Mouse (Mus musculus) kidney, adult 2 months (tissue): Measurements from ENCODE around the gene Eif4e1b.

Source experiments
- CTCF ChIP-seq: fragments of 200-500 bp; conservative IDR thresholded peaks from 2 replicates; pipeline ENCODE4 v1.5.1; 2011; ENCODE audit warnings: low read depth, mild to moderate bottlenecking, control low read depth, low read length, moderate library complexity, mixed read lengths; ENCODE audit not compliant: insufficient read depth, insufficient read length
- POLR2A ChIP-seq: fragments of 200-500 bp; IDR thresholded peaks from one replicate; pipeline ENCODE4 v1.6.1; 2011; ENCODE audit warnings: low read depth, low read length, control low read depth

- no peak for TF ChIP-seq CTCF
- no peak for TF ChIP-seq POLR2A
Measured at GRCm38 (mm10) chr13:54836351-54837030, 52.7 kb downstream of the Eif4e1b start.
